Mouse (Mus musculus) layer of hippocampus, adult 11-12 months (tissue): ENCODE measurements around the gene Vmn2r20.
"Not testable (repeated sequence)": the region's sequence is repeated elsewhere in the genome, so short reads cannot be mapped to it uniquely, and the experiment has no call there.

Experiments used
- DNase-seq: peaks from one replicate; pipeline ENCODE4 v3.0.0; 2022; ENCODE audit warnings: low spot score

Gene Vmn2r20

GRCm38 (mm10) chr6:123418016-123418415 is at the start of gene Vmn2r20:
Vmn2r20 (minus strand) TSS chr6:123418116.
- DNase-seq = not testable (repeated sequence)

GRCm38 (mm10) chr6:123424413-123424812 is 6.5 kb upstream of the Vmn2r20 start:
- not testable (repeated sequence) for DNase-seq

- DNase-seq = not testable (repeated sequence)
Observed at GRCm38 (mm10) chr6:123406918-123407665, 10.8 kb downstream of the Vmn2r20 start.

GRCm38 (mm10) chr6:123388824-123389223 is 29.1 kb downstream of the Vmn2r20 start:
- DNase-seq = not testable (repeated sequence)

GRCm38 (mm10) chr6:123346141-123346540 is 71.8 kb downstream of the Vmn2r20 start:
- DNase-seq = no peak

GRCm38 (mm10) chr6:123340093-123340492 is 77.8 kb downstream of the Vmn2r20 start:
- peak; percentile 5 for DNase-seq

GRCm38 (mm10) chr6:123332503-123332902 is 85.4 kb downstream of the Vmn2r20 start:
- DNase-seq = no peak
